Mouse (Mus musculus) MEL (cell line): ENCODE measurements around the gene Ell2.

Source experiments
- CTCF ChIP-seq, 3 experiments: IDR thresholded peaks in 2 of 3; conservative IDR thresholded peaks in 1 of 3; 2 replicates each; pipeline ENCODE4 v1.5.1; 2011 to 2012; ENCODE audit warnings: low read length in 3 of 3, low read depth in 2 of 3, mild to moderate bottlenecking in 2 of 3, improper control_type of control experiment in 1 of 3, inconsistent platforms in 1 of 3, mixed read lengths in 1 of 3, moderate library complexity in 1 of 3; ENCODE audit not compliant: control insufficient read depth in 1 of 3, insufficient read depth in 1 of 3, poor library complexity in 1 of 3, severe bottlenecking in 1 of 3
- ELF1 ChIP-seq: IDR thresholded peaks from 2 replicates; pipeline ENCODE4 v1.6.1; 2014; ENCODE audit warnings: low read depth, mild to moderate bottlenecking, inconsistent platforms, low read length, improper control_type of control experiment, moderate library complexity
- HCFC1 ChIP-seq: IDR thresholded peaks from 2 replicates; pipeline ENCODE4 v1.6.1; 2012; ENCODE audit warnings: low read depth, mild to moderate bottlenecking, inconsistent platforms, low read length, improper control_type of control experiment, moderate library complexity
- MYB ChIP-seq: IDR thresholded peaks from 2 replicates; pipeline ENCODE4 v1.6.1; 2011; ENCODE audit warnings: mild to moderate bottlenecking, low read depth, low read length, improper control_type of control experiment
- POLR2A ChIP-seq, 2 experiments: IDR thresholded peaks; 2 replicates each; pipeline ENCODE4 v1.6.1; 2011 to 2012; ENCODE audit warnings: low read length in 2 of 2, mild to moderate bottlenecking in 2 of 2, control low read depth in 1 of 2, improper control_type of control experiment in 1 of 2, low read depth in 1 of 2, moderate library complexity in 1 of 2; ENCODE audit not compliant: control insufficient read depth in 1 of 2, insufficient read depth in 1 of 2, poor library complexity in 1 of 2
- POLR2AphosphoS2 ChIP-seq: IDR thresholded peaks from 2 replicates; pipeline ENCODE4 v1.6.1; 2011; ENCODE audit warnings: low read length, improper control_type of control experiment
- UBTF ChIP-seq: IDR thresholded peaks from 2 replicates; pipeline ENCODE4 v1.6.1; 2012; ENCODE audit warnings: low read depth, mild to moderate bottlenecking, inconsistent platforms, low read length, improper control_type of control experiment, moderate library complexity, borderline replicate concordance; ENCODE audit not compliant: insufficient read depth

DNA sequence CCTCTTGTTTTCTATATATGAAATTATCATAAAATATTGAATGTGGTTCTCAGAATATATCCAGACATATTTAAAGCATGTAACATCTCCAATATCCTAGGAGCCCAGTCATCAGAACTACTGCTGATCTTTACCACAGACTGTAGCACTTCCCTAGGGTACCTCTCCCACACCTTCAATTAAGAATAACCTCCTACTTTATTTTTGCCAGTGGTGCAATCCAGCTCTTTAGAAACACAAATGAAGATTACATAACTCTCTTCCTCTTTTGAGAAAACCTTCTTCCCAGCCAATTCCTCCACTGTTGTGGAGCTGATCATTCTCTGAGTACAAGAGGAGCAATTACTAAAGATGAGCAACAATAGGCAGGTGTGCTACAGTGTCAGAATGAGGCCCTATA lies 113.3 kb downstream of the Ell2 start:
- no peak for TF ChIP-seq CTCF (IDR thresholded peaks at IDR 0.05 in 2 of 3, conservative IDR thresholded peaks at IDR 0.05 in 1 of 3; ENCODE audit: control insufficient read depth in 1 of 3, insufficient read depth in 1 of 3, low read depth in 2 of 3, low read length in 3 of 3, poor library complexity in 1 of 3, severe bottlenecking in 1 of 3)
- TF ChIP-seq HCFC1 = no peak
- TF ChIP-seq ELF1 = no peak
- TF ChIP-seq POLR2A (IDR thresholded peaks at IDR 0.05; ENCODE audit: control insufficient read depth in 1 of 2, insufficient read depth in 1 of 2, low read depth in 1 of 2, low read length in 2 of 2, poor library complexity in 1 of 2) = no peak
- no peak for TF ChIP-seq UBTF
- TF ChIP-seq POLR2AphosphoS2 = no peak
- TF ChIP-seq MYB = no peak
